Mouse (Mus musculus) gastrocnemius, postnatal 25 days (tissue): ENCODE results near the gene Cldn2. TPM values are rescaled to one million over a fixed set of nuclear protein-coding genes. Genes with fewer than 3 reads are reported as not detected.
"Not testable (repeated sequence)": the region's sequence is repeated elsewhere in the genome, so short reads cannot be mapped to it uniquely, and the experiment has no call there.

Experiments used
- DNase-seq: peaks from one replicate; pipeline ENCODE4 v3.0.0; 2022
- long read RNA-seq, 2 experiments: library from polyadenylated mRNA; stranded (forward); transcript quantifications; one replicate each; pipeline ENCODE4 v2.0.0; 2021
- total RNA-seq, 2 experiments: library from RNA; stranded (reverse); gene quantifications; 1 replicate in 1 of 2; 2 replicates in 1 of 2; pipeline ENCODE4 v1.2.3; 2021

Cldn2 gene
- not detected for total RNA-seq
- long read RNA-seq, experiment 1, result 0 reads
- long read RNA-seq, experiment 2, result 0 reads

- no peak for DNase-seq
These were observed at the start of gene Cldn2 for GRCm38 (mm10) chrX:139800406-139800878. Gene Cldn2 (plus strand): TSS chrX:139800828.

DNA sequence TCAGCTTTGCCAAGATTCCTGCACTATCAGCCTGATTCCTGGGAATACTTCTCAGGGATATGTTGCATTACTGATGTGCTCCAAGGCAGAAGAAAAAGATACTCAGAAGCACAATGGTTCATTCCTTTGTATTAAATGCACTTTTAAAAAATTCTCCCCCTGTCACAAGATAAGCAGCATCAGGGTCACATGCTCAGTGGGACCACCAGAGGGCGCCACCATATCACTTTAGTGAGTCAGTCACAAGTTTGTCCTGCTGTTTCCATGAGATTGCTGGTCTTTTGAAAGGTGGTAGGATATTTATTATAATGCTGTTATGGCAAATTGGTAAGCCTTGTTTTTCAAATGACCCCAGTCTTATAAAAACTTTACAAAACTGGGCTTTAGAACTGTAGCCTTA is 48.8 kb upstream of the Cldn2 start:
- no peak for DNase-seq

- DNase-seq, result not testable (repeated sequence)
These were observed 42.0 kb upstream of the Cldn2 start for GRCm38 (mm10) chrX:139758634-139759033.

DNA sequence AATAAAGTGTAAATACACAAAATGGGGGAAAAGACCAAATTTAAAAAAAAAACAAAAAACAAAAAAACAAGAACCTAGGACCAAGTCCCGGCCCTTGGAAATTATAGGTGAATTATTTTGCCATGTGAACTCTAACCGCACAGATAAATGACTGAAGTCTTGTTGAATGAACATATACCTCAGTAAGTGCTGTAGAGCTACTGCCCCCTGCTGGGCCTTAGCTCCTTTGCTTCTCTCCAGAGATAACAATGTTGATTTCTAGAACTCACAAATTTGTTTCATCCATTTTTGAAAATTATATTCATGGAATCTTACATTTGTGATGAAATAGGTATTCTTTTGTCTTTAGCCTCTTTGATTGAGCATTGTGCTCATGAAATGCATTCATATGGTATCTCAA is 38.1 kb upstream of the Cldn2 start:
- no peak for DNase-seq

- no peak for DNase-seq
These were observed 30.5 kb upstream of the Cldn2 start for GRCm38 (mm10) chrX:139769975-139770637.

- no peak for DNase-seq
These were observed 26.1 kb upstream of the Cldn2 start for GRCm38 (mm10) chrX:139774309-139775083.

- DNase-seq, result no peak
These were observed 25.5 kb upstream of the Cldn2 start for GRCm38 (mm10) chrX:139775084-139775612.

GRCm38 (mm10) chrX:139777357-139777756 is 23.3 kb upstream of the Cldn2 start:
- DNase-seq, result no peak

GRCm38 (mm10) chrX:139778886-139779285 is 21.7 kb upstream of the Cldn2 start:
- no peak for DNase-seq

- no peak for DNase-seq
These were observed 21.2 kb upstream of the Cldn2 start for GRCm38 (mm10) chrX:139779401-139779800.

DNA sequence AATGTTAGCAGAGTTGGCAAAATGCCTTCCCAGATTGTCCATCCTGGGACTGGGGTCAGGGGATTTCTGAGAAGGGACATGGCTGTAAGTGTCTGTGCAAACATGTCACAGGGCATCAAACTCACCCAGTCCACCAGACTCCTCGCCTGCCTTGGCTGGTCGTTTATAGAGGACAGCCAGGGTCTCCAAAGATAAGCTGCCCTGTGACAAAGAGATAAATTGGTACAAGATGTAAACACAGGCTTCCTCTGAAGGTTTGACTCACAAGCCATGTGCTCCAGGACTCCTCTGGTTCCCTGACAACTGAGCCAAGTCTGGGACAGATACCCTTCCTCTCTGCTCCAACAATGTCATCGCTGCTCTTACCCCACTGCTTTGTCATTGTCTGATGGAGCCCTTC is 19.6 kb upstream of the Cldn2 start:
- no peak for DNase-seq

DNA sequence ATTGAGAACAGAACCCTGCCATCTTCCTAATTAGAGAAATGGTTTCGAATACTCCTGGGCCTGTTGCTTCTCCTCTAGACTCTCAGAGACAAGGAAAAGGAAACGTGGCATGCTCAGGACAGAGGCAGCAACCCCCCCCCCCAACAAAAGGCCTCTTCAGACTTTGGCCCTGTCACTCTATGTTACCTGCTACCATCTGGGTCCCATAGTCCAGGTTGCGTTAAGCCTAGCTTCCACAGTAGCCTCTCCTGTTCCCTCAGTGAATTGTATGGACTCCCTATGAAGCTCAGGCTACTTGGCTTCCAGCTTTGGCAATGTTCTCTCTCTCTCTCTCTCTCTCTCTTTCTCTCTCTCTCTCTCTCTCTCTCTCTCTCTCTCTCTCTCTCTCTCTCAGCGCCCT is 19.1 kb upstream of the Cldn2 start:
- no peak for DNase-seq

GRCm38 (mm10) chrX:139782278-139783044 is 18.2 kb upstream of the Cldn2 start, which contains the start of gene Ripply1:
Gene Ripply1 (minus strand): TSS chrX:139782353.
- no peak for DNase-seq

- no peak for DNase-seq
These were observed 17.6 kb upstream of the Cldn2 start for GRCm38 (mm10) chrX:139783045-139783422.

DNA sequence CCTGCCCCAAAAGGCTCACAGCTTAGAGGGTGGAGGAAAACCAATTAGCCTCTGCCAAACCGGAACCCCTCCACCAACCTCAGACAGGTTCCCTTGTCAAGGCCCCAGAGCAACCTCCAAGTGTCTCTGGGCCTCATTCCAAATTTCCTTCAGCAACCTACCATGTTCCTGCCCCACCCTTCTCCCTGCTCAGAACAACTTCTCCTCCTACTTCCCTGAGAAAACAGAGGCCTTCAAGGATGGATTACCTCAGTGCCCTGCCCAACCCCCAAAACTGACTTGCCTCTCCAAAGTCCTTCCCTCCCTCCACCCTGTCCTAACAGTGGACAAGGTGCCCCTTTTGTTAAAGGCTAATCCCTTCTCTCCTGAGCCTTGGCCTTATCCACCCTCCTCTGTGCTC is 14.9 kb upstream of the Cldn2 start:
- DNase-seq, result no peak

- DNase-seq, result no peak
These were observed 6.4 kb upstream of the Cldn2 start for GRCm38 (mm10) chrX:139794072-139794845.

GRCm38 (mm10) chrX:139796037-139796436 is 4.6 kb upstream of the Cldn2 start:
- no peak for DNase-seq

- DNase-seq, result no peak
These were observed 2.8 kb upstream of the Cldn2 start for GRCm38 (mm10) chrX:139797875-139798274.

GRCm38 (mm10) chrX:139799953-139800352 is 675 bp upstream of the Cldn2 start:
- DNase-seq, result no peak

GRCm38 (mm10) chrX:139803028-139803427 is 2.4 kb downstream of the Cldn2 start:
- no peak for DNase-seq

DNA sequence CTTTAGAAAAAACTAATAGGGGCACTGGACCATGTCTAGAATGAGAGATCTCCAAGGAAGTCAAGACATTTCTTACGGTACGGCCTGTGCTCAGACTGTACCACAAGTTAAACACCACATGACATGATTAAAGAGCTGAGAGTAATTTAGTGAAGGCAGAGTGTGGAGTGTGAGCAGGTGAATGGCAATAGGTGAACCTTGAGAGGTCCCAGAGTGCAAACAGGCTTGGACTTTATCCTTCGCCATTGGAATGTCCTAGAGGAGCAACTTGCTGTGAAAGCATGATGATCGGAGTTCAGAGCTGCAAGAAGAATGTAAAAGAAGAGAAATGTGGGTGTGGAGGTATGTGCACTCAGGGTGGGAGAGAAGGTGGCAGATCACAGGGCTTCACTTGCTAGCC is 5.3 kb downstream of the Cldn2 start:
- DNase-seq, result no peak

DNA sequence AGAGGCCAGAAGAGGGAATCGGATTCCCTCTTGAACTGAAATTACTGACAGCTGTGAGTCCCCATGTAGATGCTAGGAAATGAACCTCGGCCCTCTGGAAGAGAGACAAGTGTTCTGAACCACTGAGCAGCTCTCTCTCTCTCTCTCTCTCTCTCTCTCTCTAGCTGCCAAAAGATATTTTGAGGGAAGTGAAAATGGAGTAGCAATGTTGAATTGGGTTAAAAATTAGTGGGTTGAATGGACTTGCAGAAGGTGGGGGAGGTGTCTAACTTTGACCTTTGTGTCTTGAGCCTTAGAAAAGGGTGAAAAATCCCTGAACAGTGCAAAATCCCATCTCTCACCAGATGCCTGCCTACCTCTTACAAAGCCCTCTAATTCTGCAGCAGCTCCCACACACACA is 6.8 kb downstream of the Cldn2 start:
- no peak for DNase-seq
